Mouse (Mus musculus) lung, postnatal 14 days (tissue): ENCODE measurements around the gene Pip5k1c.

Experiments
- DNase-seq: peaks from one replicate; pipeline ENCODE4 v3.0.0; 2021

The Pip5k1c gene

GRCm38 (mm10) chr10:81303258-81303657 is 10.5 kb downstream of the Pip5k1c start:
- DNase-seq = no peak

GRCm38 (mm10) chr10:81303761-81304160 is 11.0 kb downstream of the Pip5k1c start:
- no peak for DNase-seq

GRCm38 (mm10) chr10:81304597-81305238 is 12.0 kb downstream of the Pip5k1c start:
- peak; percentile 69 for DNase-seq

GRCm38 (mm10) chr10:81305663-81306062 is 12.9 kb downstream of the Pip5k1c start:
- DNase-seq = no peak

- DNase-seq = no peak
Observed at GRCm38 (mm10) chr10:81306173-81306668, 13.5 kb downstream of the Pip5k1c start.

- no peak for DNase-seq
Observed at GRCm38 (mm10) chr10:81306837-81307682, 14.3 kb downstream of the Pip5k1c start.

GRCm38 (mm10) chr10:81309571-81309970 is 16.8 kb downstream of the Pip5k1c start:
- no peak for DNase-seq

GRCm38 (mm10) chr10:81313581-81313980 is 20.8 kb downstream of the Pip5k1c start:
- DNase-seq = no peak

GRCm38 (mm10) chr10:81314201-81314600 is 21.4 kb downstream of the Pip5k1c start:
- no peak for DNase-seq

- DNase-seq = no peak
Observed at GRCm38 (mm10) chr10:81315587-81315986, 22.8 kb downstream of the Pip5k1c start.

GRCm38 (mm10) chr10:81316338-81317060 is 23.7 kb downstream of the Pip5k1c start:
- DNase-seq = peak; percentile 52

- DNase-seq = peak; percentile 69
Observed at GRCm38 (mm10) chr10:81317273-81317672, 24.5 kb downstream of the Pip5k1c start.

GRCm38 (mm10) chr10:81318589-81319329 is 26.0 kb downstream of the Pip5k1c start:
- DNase-seq = peak; percentile 43

- DNase-seq = no peak
Observed at GRCm38 (mm10) chr10:81319330-81319699, 26.6 kb downstream of the Pip5k1c start.

- DNase-seq = peak; percentile 96
Observed at GRCm38 (mm10) chr10:81319741-81320549, 27.2 kb downstream of the Pip5k1c start.

GRCm38 (mm10) chr10:81320550-81321347 is 28.0 kb downstream of the Pip5k1c start, which contains the start of gene Cactin:
TSS of gene Cactin (plus strand) at chr10:81321103.
- DNase-seq = peak; percentile 100

- no peak for DNase-seq
Observed at GRCm38 (mm10) chr10:81321436-81321835, 28.7 kb downstream of the Pip5k1c start.

- no peak for DNase-seq
Observed at GRCm38 (mm10) chr10:81322444-81322843, 29.7 kb downstream of the Pip5k1c start.

GRCm38 (mm10) chr10:81323141-81323775 is 30.5 kb downstream of the Pip5k1c start:
- no peak for DNase-seq
